Mouse (Mus musculus) T-helper 1 cell (primary cell): Measurements from ENCODE around the gene Tbx4.

Experiments used
- in situ Hi-C: fragments of 300-600 bp; cut with MboI, MseI; formaldehyde crosslinking; loops from one replicate; pipeline ENCODE4 v1.15.1; 2025; ENCODE audit warnings: high pct_unique_total_duplicates

Gene Tbx4

GRCm38 (mm10) chr11:85896335-85896985, 10.2 kb downstream of the Tbx4 start:
- in situ Hi-C loops, result loop anchor here (25.0 kb wide), 1 partner anchor 516 kb away; no protein-coding TSS in a partner anchor

DNA sequence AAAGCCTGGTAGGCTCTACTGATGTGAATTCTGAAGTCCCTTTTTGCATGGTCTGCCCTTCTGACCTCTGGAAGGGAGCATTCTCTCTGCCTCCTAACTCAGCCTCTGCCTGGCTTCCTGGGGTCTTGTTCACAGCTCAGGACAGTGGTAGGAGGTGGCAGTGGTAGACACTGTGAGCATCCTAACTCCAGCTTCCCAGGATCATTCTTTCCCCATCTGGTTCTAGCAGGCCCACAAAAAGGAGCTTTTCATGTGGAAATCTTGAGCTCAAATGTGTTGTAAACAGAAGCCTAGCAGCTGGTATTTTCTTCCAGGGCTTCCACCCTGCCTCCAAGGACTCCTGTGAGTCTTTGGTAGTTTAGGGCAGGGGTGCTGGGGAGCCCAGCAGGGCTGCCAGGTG, 14.1 kb downstream of the Tbx4 start:
- in situ Hi-C loops, result no loop called here

DNA sequence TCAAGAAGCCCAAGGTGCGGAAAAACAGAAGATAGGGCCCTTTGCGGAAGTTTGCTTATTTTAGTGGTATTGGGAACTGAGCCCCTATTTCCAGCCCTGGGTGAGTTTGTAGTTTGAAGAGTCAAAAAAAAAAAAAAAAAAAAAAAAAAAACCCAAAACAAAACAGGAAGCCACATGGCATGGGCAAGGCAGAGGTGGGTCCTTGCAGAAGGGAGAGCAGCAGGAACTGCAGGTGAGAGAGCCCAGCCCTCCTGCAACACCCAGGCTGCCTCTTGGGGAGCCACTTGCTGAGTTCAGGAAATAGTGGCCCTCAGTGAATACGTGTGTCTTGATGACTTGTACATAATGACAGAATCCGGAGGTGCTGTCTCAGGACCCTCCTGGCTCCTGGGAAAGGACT, 23.3 kb downstream of the Tbx4 start:
- in situ Hi-C loops, result no loop called here

DNA sequence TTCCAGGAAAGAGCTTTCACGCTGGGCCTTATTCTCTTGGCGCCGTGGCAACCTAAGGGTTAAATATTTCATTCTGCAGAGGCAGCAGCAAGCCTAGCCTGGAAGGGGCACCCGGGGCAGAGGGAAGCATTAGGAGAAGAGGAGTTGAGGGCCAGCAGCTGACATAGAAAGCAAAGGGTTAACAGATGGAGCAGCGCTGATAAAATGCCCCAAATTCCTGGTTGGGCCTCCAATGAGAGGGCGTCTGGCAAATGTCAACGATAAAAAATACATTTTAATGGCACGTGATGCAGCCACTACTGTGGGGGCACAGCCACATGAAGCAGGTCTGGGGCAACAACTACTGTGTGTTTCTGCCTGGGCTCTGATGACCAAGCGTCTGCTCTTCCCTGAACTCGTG, 23.9 kb downstream of the Tbx4 start:
- in situ Hi-C loops, result no loop called here

- in situ Hi-C loops, result no loop called here
Measured at GRCm38 (mm10) chr11:85913506-85913905, 27.3 kb downstream of the Tbx4 start.

DNA sequence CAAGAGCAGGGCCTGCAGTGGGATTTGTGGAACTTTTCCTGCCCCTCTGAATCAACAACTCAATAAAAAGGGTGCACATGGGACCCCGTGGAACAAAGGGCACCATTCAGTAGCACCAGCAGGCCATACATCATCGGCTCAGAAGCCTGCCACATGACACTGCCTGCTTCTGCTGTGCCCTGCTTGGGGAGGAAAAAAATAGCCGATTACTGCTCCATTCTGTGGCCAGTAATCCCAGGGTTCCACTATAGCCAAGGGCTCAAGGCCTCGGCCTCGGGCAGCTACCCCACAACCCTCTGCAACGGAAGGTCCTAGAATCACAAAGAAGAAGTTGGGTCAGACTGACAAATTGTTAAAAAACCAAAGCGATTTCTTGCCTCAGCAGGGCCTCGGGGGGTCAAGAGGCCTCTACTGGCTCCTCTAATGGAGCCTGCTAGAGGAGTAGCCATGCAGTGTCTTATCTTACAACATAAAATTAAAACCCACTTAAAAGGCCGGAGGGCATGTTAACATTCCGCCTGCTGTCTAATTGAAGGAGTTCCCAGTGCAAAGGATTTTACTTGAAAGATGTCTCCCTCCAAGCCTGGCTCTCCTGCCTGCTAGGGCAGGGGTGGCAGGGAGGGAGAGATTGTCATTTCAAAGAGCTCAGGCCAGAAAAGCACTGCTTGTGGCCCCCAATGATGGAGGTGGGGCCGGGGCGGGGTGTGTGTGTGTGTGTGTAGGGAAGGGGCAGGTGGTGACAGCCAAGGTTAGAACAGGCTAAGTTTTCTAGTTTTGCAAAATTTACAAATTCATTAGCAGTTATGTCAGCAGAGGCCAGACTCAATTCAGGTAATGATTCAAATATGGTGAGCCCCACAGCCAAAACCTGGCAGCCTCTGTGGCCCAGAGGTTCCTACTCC, 31.1 kb downstream of the Tbx4 start:
- in situ Hi-C loops, result no loop called here

DNA sequence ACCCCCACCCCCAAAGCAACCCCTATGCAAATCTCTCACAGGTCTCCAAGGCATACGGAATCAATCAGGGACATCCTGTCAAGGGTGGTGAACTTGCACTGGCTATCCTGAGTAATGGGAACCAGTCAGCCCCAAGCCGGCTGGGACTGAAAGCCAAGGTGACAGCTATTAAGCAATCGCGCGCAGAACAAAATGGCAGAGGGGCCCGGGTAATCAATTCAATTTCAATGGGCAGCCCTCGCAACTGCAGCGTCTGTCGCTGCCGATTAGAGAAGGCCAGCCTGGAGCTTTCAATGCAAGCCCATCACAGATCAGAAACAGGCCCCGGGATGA, 31.7 kb downstream of the Tbx4 start:
- in situ Hi-C loops, result no loop called here

DNA sequence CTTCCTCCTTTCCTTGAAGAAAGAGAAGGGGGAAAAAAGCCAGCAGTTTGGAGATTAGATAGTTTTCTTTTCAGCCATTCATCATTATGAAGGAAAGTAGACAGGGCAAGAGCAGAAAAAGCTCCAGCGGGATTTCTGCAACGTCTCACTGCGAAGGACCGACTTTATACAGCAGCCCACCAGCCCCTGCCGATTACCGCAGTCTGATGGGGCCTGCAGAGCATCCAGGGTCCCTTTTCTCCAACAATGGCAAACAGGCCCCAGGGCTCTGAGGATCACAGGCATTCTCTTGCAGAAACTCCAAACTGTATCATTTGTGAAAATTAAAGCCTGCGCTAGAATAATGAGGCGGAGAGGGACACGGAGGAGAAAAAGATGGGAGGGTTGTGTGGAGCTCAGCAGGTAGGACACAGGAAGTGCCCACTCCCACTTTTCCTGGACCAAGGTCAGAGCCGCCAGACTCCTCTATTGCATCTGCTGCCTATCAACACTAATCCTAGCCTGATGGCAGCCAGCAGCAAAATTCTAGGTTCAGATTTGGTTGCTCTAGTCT, 32.2 kb downstream of the Tbx4 start:
- in situ Hi-C loops, result no loop called here

- in situ Hi-C loops, result no loop called here
Measured at GRCm38 (mm10) chr11:85925294-85925743, 39.1 kb downstream of the Tbx4 start.

DNA sequence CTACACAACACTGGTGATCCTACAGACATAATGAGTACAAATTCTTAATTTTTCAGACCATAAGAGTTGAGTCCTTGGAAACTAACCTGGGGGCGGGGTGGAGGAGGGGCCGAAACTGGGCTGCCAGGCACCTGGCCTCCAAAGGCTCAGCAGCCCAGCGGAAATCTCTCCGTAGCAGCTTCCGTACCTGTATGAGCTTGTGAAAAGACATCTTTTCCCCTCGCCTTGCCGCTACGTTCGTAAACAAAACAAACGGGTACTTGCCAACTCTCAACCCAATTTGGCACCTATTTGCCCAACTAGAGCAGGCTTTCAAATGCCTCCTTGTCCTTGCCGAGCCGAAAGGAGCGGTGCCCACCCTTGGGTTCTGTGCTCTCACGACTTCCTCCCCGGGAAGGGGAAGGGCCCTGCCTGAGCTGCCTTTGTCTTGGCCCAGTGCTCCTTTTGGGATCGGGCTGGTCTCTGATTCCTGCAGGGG, 40.1 kb downstream of the Tbx4 start:
- in situ Hi-C loops, result no loop called here

- in situ Hi-C loops, result no loop called here
Measured at GRCm38 (mm10) chr11:85928106-85928505, 41.9 kb downstream of the Tbx4 start.

GRCm38 (mm10) chr11:85929651-85930050, 43.4 kb downstream of the Tbx4 start:
- in situ Hi-C loops, result no loop called here

GRCm38 (mm10) chr11:85941785-85942570, 55.8 kb downstream of the Tbx4 start:
- in situ Hi-C loops, result no loop called here

DNA sequence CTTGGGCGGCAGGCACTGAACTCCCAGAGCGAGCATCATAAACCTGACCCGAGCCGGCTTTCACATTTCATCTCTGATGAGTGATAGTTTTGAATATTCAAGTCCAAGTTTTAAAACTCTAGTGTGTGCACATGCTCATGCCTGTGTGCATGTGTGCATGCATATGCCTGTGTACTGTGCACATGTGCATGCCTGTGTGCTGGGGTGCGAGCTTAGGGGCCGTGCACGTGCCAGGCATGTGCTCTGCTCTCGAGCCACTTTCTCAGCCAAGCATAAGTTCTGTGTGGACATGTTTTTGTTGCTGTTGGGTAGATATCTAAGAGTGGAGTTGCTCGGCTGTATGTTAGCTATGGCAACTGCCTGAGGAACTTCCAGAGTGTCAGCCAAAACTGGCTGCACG, 62.5 kb downstream of the Tbx4 start:
- in situ Hi-C loops, result no loop called here

GRCm38 (mm10) chr11:85949749-85950148, 63.5 kb downstream of the Tbx4 start:
- in situ Hi-C loops, result no loop called here

- in situ Hi-C loops, result no loop called here
Measured at GRCm38 (mm10) chr11:85952538-85952937, 66.3 kb downstream of the Tbx4 start.

GRCm38 (mm10) chr11:85955611-85956010, 69.4 kb downstream of the Tbx4 start:
- in situ Hi-C loops, result no loop called here

GRCm38 (mm10) chr11:85956422-85956821, 70.2 kb downstream of the Tbx4 start:
- in situ Hi-C loops, result no loop called here

GRCm38 (mm10) chr11:85956950-85957778, 70.9 kb downstream of the Tbx4 start:
- in situ Hi-C loops, result no loop called here

- in situ Hi-C loops, result no loop called here
Measured at GRCm38 (mm10) chr11:85959837-85960236, 73.6 kb downstream of the Tbx4 start.

DNA sequence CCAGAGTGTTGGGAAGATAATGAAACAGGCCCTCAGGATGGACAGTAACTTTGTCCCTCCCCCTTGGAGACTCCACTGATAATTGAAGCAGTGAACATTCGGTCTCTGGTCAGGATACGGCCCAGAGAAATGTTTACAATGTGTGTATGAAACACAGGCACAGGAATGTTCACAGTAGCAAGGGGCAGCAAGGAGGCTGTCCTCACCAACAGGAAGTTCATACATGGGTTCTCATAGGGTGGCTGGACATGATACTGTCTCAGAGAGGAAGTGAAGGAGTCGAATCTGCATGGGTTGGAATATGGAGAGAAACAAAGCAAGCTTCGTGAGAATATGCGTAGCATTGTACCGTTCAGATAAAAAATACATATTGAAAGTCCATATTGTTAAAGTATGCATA, 74.1 kb downstream of the Tbx4 start:
- in situ Hi-C loops, result no loop called here
